Mouse (Mus musculus): ENCODE measurements around the gene Gcc1. TPM values are rescaled to one million over a fixed set of nuclear protein-coding genes. Genes with fewer than 3 reads are reported as not detected.

The Gcc1 gene
- total and polyA plus RNA-seq, 3 experiments = 4.4 to 7.4 (median 7.2) TPM

DNA sequence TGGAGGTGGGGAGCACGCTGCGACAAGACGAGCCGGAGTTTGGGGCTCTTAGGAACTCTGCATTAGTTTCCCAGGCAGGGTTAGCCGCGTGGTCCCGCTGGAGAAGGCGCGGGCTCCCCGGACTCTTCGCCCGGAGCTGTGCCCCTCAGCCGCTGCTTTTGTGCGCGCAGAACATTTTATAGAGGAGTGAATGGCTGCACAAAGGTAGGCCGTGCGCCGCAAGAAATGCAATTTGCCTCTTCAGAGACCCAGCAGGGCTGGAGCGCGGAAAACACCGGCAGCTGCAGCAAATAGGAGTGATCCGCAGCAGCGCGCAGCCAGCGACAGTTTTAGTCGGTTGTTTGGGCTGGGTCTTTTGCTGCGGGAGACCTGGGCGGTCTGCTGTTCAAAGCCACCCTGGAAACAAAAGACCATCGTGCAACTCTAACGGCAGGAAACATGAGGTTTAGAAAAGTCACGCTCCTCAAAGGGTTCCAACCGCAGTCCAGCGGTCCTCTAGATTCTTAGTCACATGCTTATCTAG lies 30.4 kb downstream of the Gcc1 start, which contains the start of gene Zfp800:
Gene Zfp800, minus strand, starts transcription at position 325 of the 523 bp plus-strand sequence.
- H3K27me3 ChIP-seq (replicated peaks) = no peaks in the 10 kb centered on the region
- dilution Hi-C loops (cut with MboI; ENCODE audit: extremely low pct_ligation_motif_present, extremely low pct_unique_long_range_greater_than_20kb, low sequenced_read_pairs) (no loop called here), in situ Hi-C loops (cut with MboI; ENCODE audit: low pct_ligation_motif_present, low pct_unique_long_range_greater_than_20kb, low sequenced_read_pairs) (loop anchor here (10.0 to 25.0 kb wide), 2 partner anchors 253 to 735 kb away; no protein-coding TSS in a partner anchor)
- no peaks in the 10 kb centered on the region for H3K36me3 ChIP-seq (replicated peaks in 1 of 2; ENCODE audit: control insufficient read depth in 1 of 2, insufficient read depth in 1 of 2, low read length in 1 of 2)
- TF ChIP-seq PAX5 (IDR thresholded peaks at IDR 0.05; ENCODE audit: low read length) = no peak
- TF ChIP-seq ZMIZ1 (IDR thresholded peaks at IDR 0.05; ENCODE audit: low read depth, low read length) = no peak
- TF ChIP-seq ETS1 (conservative IDR thresholded peaks at IDR 0.05; ENCODE audit: low read depth, low read length) = no peak
- no peak for TF ChIP-seq NRF1 (IDR thresholded peaks at IDR 0.05; ENCODE audit: low read depth, low read length)
- no peak for TF ChIP-seq BHLHE40 (IDR thresholded peaks at IDR 0.05; ENCODE audit: low read depth, low read length)
- no peak for TF ChIP-seq MXI1 (IDR thresholded peaks at IDR 0.05; ENCODE audit: low read depth, low read length)
- no peak for TF ChIP-seq TBP (conservative IDR thresholded peaks at IDR 0.05; ENCODE audit: low read depth, low read length)
- TF ChIP-seq MEF2A (IDR thresholded peaks at IDR 0.05; ENCODE audit: borderline replicate concordance, low read depth, low read length) = no peak
- no peaks in the 10 kb centered on the region for H3K79me2 ChIP-seq (replicated peaks; ENCODE audit: control insufficient read depth, extremely low read depth, insufficient read depth, poor library complexity, severe bottlenecking)
- no peak for DNase-seq (ENCODE audit: extremely low read depth)
- no peak within 1 kb of the TSS for H3K4me3 ChIP-seq (replicated peaks in 1 of 3; ENCODE audit: low read depth in 2 of 3, low read length in 2 of 3, poor library complexity in 1 of 3)
- H3K4me2 ChIP-seq (ENCODE audit: insufficient read depth, low read depth, poor library complexity, severe bottlenecking) = no peak within 1 kb of the TSS
- H3K27ac ChIP-seq (ENCODE audit: insufficient read depth, low read depth) = no peak within 1 kb of the TSS
- H3K4me1 ChIP-seq (ENCODE audit: control insufficient read depth in 1 of 2, insufficient read depth in 2 of 2) = peaks cover 0 to 14% of the 10 kb centered on the region in 2 experiments; a peak in 1 of 4 replicates
- H3K9me3 ChIP-seq (replicated peaks; ENCODE audit: low read length) = peaks cover 5% of the 10 kb centered on the region
- H3K9ac ChIP-seq (ENCODE audit: insufficient read depth, low read depth) = no peak within 1 kb of the TSS

DNA sequence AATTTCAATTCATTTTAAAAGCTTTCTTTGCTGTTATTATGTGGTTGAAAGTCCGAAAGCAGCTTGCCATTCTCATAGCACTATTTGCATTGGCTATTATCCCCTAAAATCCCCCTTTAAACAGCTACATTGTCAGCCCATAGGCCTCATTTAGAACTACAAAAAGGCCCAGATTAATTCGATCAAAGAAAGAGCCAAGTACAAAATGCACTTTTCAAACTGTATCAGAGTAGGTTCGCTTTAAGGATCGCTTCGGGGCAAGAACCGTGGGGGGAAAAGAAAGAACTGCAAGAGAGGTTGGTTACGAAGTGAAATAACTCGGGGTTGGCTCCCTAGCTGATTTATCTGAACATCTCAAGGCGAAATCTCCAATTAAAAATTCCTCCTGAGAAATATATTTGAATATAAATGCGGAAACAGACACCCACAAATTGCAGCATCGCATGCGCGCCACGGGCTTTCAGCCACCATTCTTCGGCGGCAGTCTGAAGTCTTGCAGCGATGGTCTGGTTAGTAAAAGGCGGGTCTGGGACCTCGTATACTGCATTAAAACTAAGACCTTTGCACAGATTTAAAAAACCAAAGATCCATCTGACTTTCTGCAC lies 31.2 kb downstream of the Gcc1 start:
- TF ChIP-seq EP300 (IDR thresholded peaks at IDR 0.05; ENCODE audit: low read length) (0 out of 2 replicates have a peak, but pooled peaks have one; percentile 14), SMC3 (IDR thresholded peaks at IDR 0.05; ENCODE audit: low read depth, low read length) (no peak), IRF4 (IDR thresholded peaks at IDR 0.05; ENCODE audit: low read depth, low read length) (0 out of 2 replicates have a peak, but pooled peaks have one; percentile 40)
- no peak overlapping the region for H3K9ac ChIP-seq (ENCODE audit: insufficient read depth, low read depth)
- H3K4me3 ChIP-seq (replicated peaks in 1 of 3; ENCODE audit: low read depth in 2 of 3, low read length in 2 of 3, poor library complexity in 1 of 3) = no peak overlapping the region
- DNase-seq (ENCODE audit: extremely low read depth) = no peak
- no peak overlapping the region for H3K4me2 ChIP-seq (ENCODE audit: insufficient read depth, low read depth, poor library complexity, severe bottlenecking)
- no peak overlapping the region for H3K27ac ChIP-seq (ENCODE audit: insufficient read depth, low read depth)
- peaks cover 5% of the 10 kb centered on the region for H3K9me3 ChIP-seq (replicated peaks; ENCODE audit: low read length)
- no peaks in the 10 kb centered on the region for H3K27me3 ChIP-seq (replicated peaks)
- in situ Hi-C loops (cut with MboI; ENCODE audit: low pct_ligation_motif_present, low pct_unique_long_range_greater_than_20kb, low sequenced_read_pairs) = loop anchor here (10.0 to 25.0 kb wide), 2 partner anchors 252 to 735 kb away; no protein-coding TSS in a partner anchor
- no peaks in the 10 kb centered on the region for H3K36me3 ChIP-seq (replicated peaks in 1 of 2; ENCODE audit: control insufficient read depth in 1 of 2, insufficient read depth in 1 of 2, low read length in 1 of 2)
- dilution Hi-C loops (cut with MboI; ENCODE audit: extremely low pct_ligation_motif_present, extremely low pct_unique_long_range_greater_than_20kb, low sequenced_read_pairs) = no loop called here
- peaks cover 0 to 14% of the 10 kb centered on the region in 2 experiments; a peak in 1 of 4 replicates for H3K4me1 ChIP-seq (ENCODE audit: control insufficient read depth in 1 of 2, insufficient read depth in 2 of 2)
- H3K79me2 ChIP-seq (replicated peaks; ENCODE audit: control insufficient read depth, extremely low read depth, insufficient read depth, poor library complexity, severe bottlenecking) = no peaks in the 10 kb centered on the region

All from CH12.LX (cell line).